Mouse (Mus musculus): ENCODE measurements around the gene Tmem130.

DNA sequence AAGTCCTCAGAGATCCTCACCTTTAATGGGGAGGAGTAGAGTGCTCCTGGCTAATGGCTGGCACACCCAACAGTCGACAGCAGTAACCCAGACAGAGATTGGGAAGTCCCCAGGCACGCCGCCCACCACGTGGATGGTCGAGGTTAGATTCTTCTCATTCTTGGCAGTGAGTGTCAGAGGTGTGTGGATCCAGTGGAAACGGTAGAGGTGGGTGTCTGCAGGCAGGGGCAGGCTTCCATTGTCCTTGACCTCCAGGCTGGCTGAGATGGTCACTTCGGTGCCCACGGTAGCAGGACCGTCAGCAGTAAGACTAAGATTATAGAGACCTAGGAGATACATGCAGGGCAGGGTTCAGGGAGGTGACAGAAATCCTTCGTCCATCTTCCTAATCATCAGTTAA, 6.4 kb downstream of the Tmem130 start:
- TF ChIP-seq CTCF (IDR thresholded peaks at IDR 0.05; ENCODE audit: borderline replicate concordance, insufficient read depth, low read depth, low read length) (no peak), POLR2A (IDR thresholded peaks at IDR 0.05; ENCODE audit: borderline replicate concordance, insufficient read depth, low read length) (no peak)
